Mouse (Mus musculus): ENCODE measurements at regions not wholly inside any gene's neighbourhood (a gene's known extent, or its start where the extent isn't known, plus 50 kb on each side); places are given as distances from the start of the nearest gene placed in this dataset.

- Histone ChIP-seq H3K36me3 (no peaks in the 10 kb centered on the region), H3K4me2 (no peak overlapping the region), H3K27me3 (replicated peaks) (no peaks in the 10 kb centered on the region), H3K4me3 (no peak overlapping the region), H3K4me1 (no peaks in the 10 kb centered on the region), H3K9me3 (replicated peaks) (no peaks in the 10 kb centered on the region), H3K27ac (no peak overlapping the region), H3K9ac (no peak overlapping the region)
- whole genome bisulfite sequencing (ENCODE audit: insufficient replicate concordance), result 65% methylated on average over 13 of the region's 13 CpGs
- ATAC-seq, result no peak
Observed at GRCm38 (mm10) chr16:77238358-77239175, 225.1 kb downstream of the Usp25 start.

- ATAC-seq, result no peak
- Histone ChIP-seq H3K9ac (no peak overlapping the region), H3K27ac (no peak overlapping the region), H3K4me1 (no peaks in the 10 kb centered on the region), H3K27me3 (replicated peaks) (no peaks in the 10 kb centered on the region), H3K9me3 (replicated peaks) (no peaks in the 10 kb centered on the region), H3K36me3 (no peaks in the 10 kb centered on the region), H3K4me3 (no peak overlapping the region), H3K4me2 (no peak overlapping the region)
- 57% methylated on average over 7 of the region's 7 CpGs for WGBS (ENCODE audit: insufficient replicate concordance)
Observed at GRCm38 (mm10) chr16:77237631-77238357, 224.3 kb downstream of the Usp25 start.

GRCm38 (mm10) chr16:77237272-77237603 is 223.7 kb downstream of the Usp25 start:
- no peaks in the 10 kb centered on the region for H3K36me3 ChIP-seq
- 66% methylated on average over 2 of the region's 2 CpGs for WGBS (ENCODE audit: insufficient replicate concordance)
- H3K9ac ChIP-seq, result no peak overlapping the region
- H3K4me2 ChIP-seq, result no peak overlapping the region
- H3K4me3 ChIP-seq, result no peak overlapping the region
- no peak overlapping the region for H3K27ac ChIP-seq
- H3K27me3 ChIP-seq (replicated peaks), result no peaks in the 10 kb centered on the region
- H3K9me3 ChIP-seq (replicated peaks), result no peaks in the 10 kb centered on the region
- H3K4me1 ChIP-seq, result no peaks in the 10 kb centered on the region
- no peak for ATAC-seq

GRCm38 (mm10) chr16:77236509-77237271 is 223.2 kb downstream of the Usp25 start:
- H3K9ac ChIP-seq, result no peak overlapping the region

GRCm38 (mm10) chr16:77236021-77236420 is 222.5 kb downstream of the Usp25 start:
- H3K9ac ChIP-seq, result no peak overlapping the region
- no peaks in the 10 kb centered on the region for H3K36me3 ChIP-seq
- no peak overlapping the region for H3K27ac ChIP-seq
- no peaks in the 10 kb centered on the region for H3K4me1 ChIP-seq
- H3K27me3 ChIP-seq (replicated peaks), result no peaks in the 10 kb centered on the region
- no peak for ATAC-seq
- WGBS (ENCODE audit: insufficient replicate concordance), result 84% methylated on average over 4 of the region's 4 CpGs
- H3K4me3 ChIP-seq, result no peak overlapping the region
- no peaks in the 10 kb centered on the region for H3K9me3 ChIP-seq (replicated peaks)
- no peak overlapping the region for H3K4me2 ChIP-seq

More at GRCm38 (mm10) chr16:77236509-77237271, 223.2 kb downstream of the Usp25 start:
- H3K27me3 ChIP-seq (replicated peaks), result no peaks in the 10 kb centered on the region
- H3K9me3 ChIP-seq (replicated peaks), result no peaks in the 10 kb centered on the region
- H3K4me1 ChIP-seq, result no peaks in the 10 kb centered on the region
- no peak overlapping the region for H3K4me2 ChIP-seq
- H3K27ac ChIP-seq, result no peak overlapping the region
- ATAC-seq, result no peak
- 61% methylated on average over 13 of the region's 13 CpGs for WGBS (ENCODE audit: insufficient replicate concordance)
- no peak overlapping the region for H3K4me3 ChIP-seq
- no peaks in the 10 kb centered on the region for H3K36me3 ChIP-seq

GRCm38 (mm10) chr16:77235449-77235848 is 221.9 kb downstream of the Usp25 start:
- no peaks in the 10 kb centered on the region for H3K9me3 ChIP-seq (replicated peaks)
- WGBS (ENCODE audit: insufficient replicate concordance), result 74% methylated on average over 5 of the region's 5 CpGs
- H3K27ac ChIP-seq, result no peak overlapping the region
- H3K9ac ChIP-seq, result no peak overlapping the region
- H3K4me3 ChIP-seq, result no peak overlapping the region
- no peaks in the 10 kb centered on the region for H3K4me1 ChIP-seq
- no peaks in the 10 kb centered on the region for H3K27me3 ChIP-seq (replicated peaks)
- H3K36me3 ChIP-seq, result no peaks in the 10 kb centered on the region
- H3K4me2 ChIP-seq, result no peak overlapping the region
- no peak for ATAC-seq

Data from liver, embryonic 12.5 days (tissue).